Mouse (Mus musculus) embryonic facial prominence, embryonic 14.5 days (tissue): Measurements from ENCODE around the gene Inf2. TPM values are rescaled to one million over a fixed set of nuclear protein-coding genes. Genes with fewer than 3 reads are reported as not detected.
A peak's percentile ranks its signal among the peaks of the same experiment; 100 is the strongest.

Source experiments
- ATAC-seq: fragments of 200-750 bp; cut with Nextera tagmentation; 2 replicates; pipeline ENCODE4 v1.8.0; 2017; ENCODE audit warnings: low read depth, moderate number of reproducible peaks, moderate TSS enrichment
- DNase-seq: peaks from one replicate; pipeline ENCODE4 v3.0.0-alpha.2; 2015; ENCODE audit warnings: low spot score
- H3K27ac ChIP-seq: fragments of 300-500 bp; sonication (generic); replicated peaks from 2 replicates; pipeline ENCODE4 v1.5.1; 2014; ENCODE audit warnings: low read depth, mild to moderate bottlenecking, low read length, moderate library complexity
- H3K27me3 ChIP-seq: fragments of 300-500 bp; sonication (generic); replicated peaks from 2 replicates; pipeline ENCODE4 v1.6.1; 2014; ENCODE audit warnings: low read length; ENCODE audit not compliant: control insufficient read depth, insufficient read depth
- H3K36me3 ChIP-seq: fragments of 300-500 bp; sonication (generic); 2 replicates; pipeline ENCODE4 v1.6.1; 2014; ENCODE audit warnings: low read length, mixed read lengths; ENCODE audit not compliant: control insufficient read depth, insufficient read depth
- H3K4me1 ChIP-seq: fragments of 300-500 bp; sonication (generic); 2 replicates; pipeline ENCODE4 v1.6.1; 2014; ENCODE audit warnings: antibody characterized with exemption, low read length; ENCODE audit not compliant: control insufficient read depth, insufficient read depth
- H3K4me2 ChIP-seq: fragments of 300-500 bp; sonication (generic); 2 replicates; pipeline ENCODE4 v1.6.1; 2014; ENCODE audit warnings: low read depth, mild to moderate bottlenecking, low read length, moderate library complexity, mixed read lengths
- H3K4me3 ChIP-seq: fragments of 300-500 bp; sonication (generic); 2 replicates; pipeline ENCODE4 v1.5.1; 2014; ENCODE audit warnings: low read depth, mild to moderate bottlenecking, low read length
- H3K9ac ChIP-seq: fragments of 300-500 bp; sonication (generic); 2 replicates; pipeline ENCODE4 v1.6.1; 2014; ENCODE audit warnings: low read depth, mild to moderate bottlenecking, low read length, moderate library complexity, mixed read lengths
- H3K9me3 ChIP-seq: fragments of 300-500 bp; sonication (generic); 2 replicates; pipeline ENCODE4 v1.6.1; 2016; ENCODE audit warnings: low read length; ENCODE audit not compliant: control insufficient read depth
- WGBS: fragments of 180-500 bp; shearing (Covaris S2); extraction: QIAGEN DNeasy Blood & Tissue Kit; methylation state at CpG from one replicate; pipeline ENCODE4 v1.1.7; 2014; 5-methylcytosine and 5-hydroxymethylcytosine counted together
- polyA plus RNA-seq: library from polyadenylated mRNA; unstranded; fragments of >200 nt; fragmentation: Nextera tagmentation; extraction: Ambion mirVana; gene quantifications from 2 replicates; pipeline ENCODE4 v1.2.1, GENCODE M21; 2014

Gene Inf2
- polyA plus RNA-seq, 1 experiment from 2014 or later = 8.1 TPM

- H3K4me3 ChIP-seq = no peak overlapping the region
- no peak overlapping the region for H3K4me2 ChIP-seq
- H3K27me3 ChIP-seq = no peaks in the 10 kb centered on the region
- H3K9me3 ChIP-seq = no peaks in the 10 kb centered on the region
- 92% methylated on average over 6 of the region's 6 CpGs for WGBS
- H3K36me3 ChIP-seq = peaks cover 96% of the 10 kb centered on the region
- ATAC-seq = no peak
- no peak overlapping the region for H3K27ac ChIP-seq
- no peak overlapping the region for H3K9ac ChIP-seq
- H3K4me1 ChIP-seq = peaks cover 40% of the 10 kb centered on the region
- DNase-seq = no peak
Observed at GRCm38 (mm10) chr12:112659109-112659508, 70.5 kb downstream of the Inf2 start.

DNA sequence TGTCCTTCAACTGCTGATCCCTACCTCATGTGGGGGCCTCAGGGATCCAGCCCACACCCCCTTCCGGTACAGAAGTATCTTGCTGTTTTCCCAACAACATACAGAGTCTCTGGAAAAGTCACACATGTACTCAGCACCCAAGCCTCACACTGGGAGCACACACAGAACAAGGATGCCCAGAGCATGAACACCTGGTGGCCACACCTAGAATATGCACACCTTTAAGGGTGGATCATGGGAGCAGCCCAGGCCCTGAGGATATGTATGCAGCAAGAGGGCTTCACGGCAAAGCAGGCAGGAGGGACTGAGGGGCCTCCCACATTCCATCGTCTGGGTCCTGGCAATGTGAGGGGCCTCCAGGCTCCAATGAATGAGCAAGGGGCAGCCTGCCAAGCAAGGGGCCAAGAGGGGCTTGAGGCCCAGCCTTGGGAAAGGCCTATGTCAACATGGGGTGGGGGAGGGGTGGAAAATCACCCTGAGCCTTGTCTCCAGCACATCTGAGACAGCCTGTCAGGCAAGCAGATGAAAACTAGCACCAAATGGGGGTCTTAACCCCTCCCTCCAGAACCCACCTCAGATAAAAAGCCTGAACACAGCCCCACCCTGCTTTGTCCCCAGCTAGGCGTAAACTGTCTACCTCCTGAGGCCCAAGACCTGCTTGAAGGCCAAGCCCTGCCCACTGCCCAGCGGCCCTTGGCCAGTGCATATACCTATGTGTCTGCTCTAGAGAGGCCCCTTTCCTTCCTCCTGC lies 72.2 kb downstream of the Inf2 start:
- peak overlapping the region; percentile 38 for H3K4me2 ChIP-seq
- no peaks in the 10 kb centered on the region for H3K27me3 ChIP-seq
- ATAC-seq = peak; percentile 84
- no peak overlapping the region; the same call in 1 of the 2 replicates for H3K4me3 ChIP-seq
- peak overlapping the region; percentile 28; the same call in 1 of the 2 replicates for H3K9ac ChIP-seq
- 35% methylated on average over 5 of the region's 5 CpGs for WGBS
- peak overlapping the region; percentile 87 for H3K27ac ChIP-seq
- DNase-seq = peak; percentile 96
- H3K36me3 ChIP-seq = peaks cover 92% of the 10 kb centered on the region
- peaks cover 48% of the 10 kb centered on the region for H3K4me1 ChIP-seq
- no peaks in the 10 kb centered on the region for H3K9me3 ChIP-seq

DNA sequence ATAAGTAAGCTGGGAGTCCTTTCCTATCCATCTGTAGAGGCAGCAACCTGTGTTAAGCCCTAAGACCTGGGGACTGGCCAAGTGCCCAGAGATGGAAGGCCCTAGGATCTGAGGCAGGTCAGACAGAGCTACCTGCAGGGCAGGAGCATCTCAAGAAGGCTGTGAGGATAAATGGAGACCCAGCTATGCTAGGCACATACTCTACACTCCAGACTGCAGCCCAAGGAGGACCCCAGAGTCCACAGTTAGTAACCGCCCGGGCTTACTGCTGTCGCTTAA lies 72.7 kb downstream of the Inf2 start:
- no peak for ATAC-seq
- peaks cover 92% of the 10 kb centered on the region for H3K36me3 ChIP-seq

GRCm38 (mm10) chr12:112661851-112662250 lies 73.3 kb downstream of the Inf2 start:
- H3K4me2 ChIP-seq = no peak overlapping the region
- ATAC-seq (no peak), DNase-seq (no peak)
- H3K4me1 ChIP-seq = peaks cover 48% of the 10 kb centered on the region
- no peaks in the 10 kb centered on the region for H3K27me3 ChIP-seq
- H3K4me3 ChIP-seq = no peak overlapping the region
- no peak overlapping the region for H3K9ac ChIP-seq
- H3K36me3 ChIP-seq = peaks cover 91% of the 10 kb centered on the region
- H3K9me3 ChIP-seq = no peaks in the 10 kb centered on the region
- WGBS = 74% methylated on average over 7 of the region's 9 CpGs
- peak overlapping the region; percentile 87 for H3K27ac ChIP-seq

More for the DNA sequence above, 72.7 kb downstream of the Inf2 start:
- Histone ChIP-seq H3K9me3 (no peaks in the 10 kb centered on the region), H3K27me3 (no peaks in the 10 kb centered on the region), H3K4me2 (peak overlapping the region; percentile 38), H3K9ac (peak overlapping the region; percentile 28; the same call in 1 of the 2 replicates), H3K27ac (peak overlapping the region; percentile 87), H3K4me3 (no peak overlapping the region), H3K4me1 (peaks cover 48% of the 10 kb centered on the region)
- 68% methylated on average over 3 of the region's 3 CpGs for whole genome bisulfite sequencing
- DNase-seq = no peak

- Histone ChIP-seq H3K9ac (no peak overlapping the region), H3K4me2 (no peak overlapping the region), H3K4me3 (no peak overlapping the region), H3K27ac (no peak overlapping the region; the same call in 1 of the 2 replicates), H3K27me3 (no peaks in the 10 kb centered on the region), H3K36me3 (peaks cover 86% of the 10 kb centered on the region), H3K4me1 (peaks cover 54% of the 10 kb centered on the region), H3K9me3 (no peaks in the 10 kb centered on the region)
- DNase-seq (no peak), ATAC-seq (no peak)
- WGBS = 77% methylated on average over 11 of the region's 11 CpGs
Observed at GRCm38 (mm10) chr12:112663303-112663702, 74.7 kb downstream of the Inf2 start.

GRCm38 (mm10) chr12:112663716-112664115 lies 75.1 kb downstream of the Inf2 start:
- H3K4me2 ChIP-seq = no peak overlapping the region
- H3K4me1 ChIP-seq = peaks cover 54% of the 10 kb centered on the region
- peaks cover 86% of the 10 kb centered on the region for H3K36me3 ChIP-seq
- no peak overlapping the region for H3K9ac ChIP-seq
- 90% methylated on average over 12 of the region's 12 CpGs for WGBS
- H3K27me3 ChIP-seq = no peaks in the 10 kb centered on the region
- DNase-seq (no peak), ATAC-seq (no peak)
- H3K9me3 ChIP-seq = no peaks in the 10 kb centered on the region
- H3K27ac ChIP-seq = 0 out of 2 replicates have a peak overlapping the region, but pooled peaks have one; percentile 1
- no peak overlapping the region for H3K4me3 ChIP-seq

DNA sequence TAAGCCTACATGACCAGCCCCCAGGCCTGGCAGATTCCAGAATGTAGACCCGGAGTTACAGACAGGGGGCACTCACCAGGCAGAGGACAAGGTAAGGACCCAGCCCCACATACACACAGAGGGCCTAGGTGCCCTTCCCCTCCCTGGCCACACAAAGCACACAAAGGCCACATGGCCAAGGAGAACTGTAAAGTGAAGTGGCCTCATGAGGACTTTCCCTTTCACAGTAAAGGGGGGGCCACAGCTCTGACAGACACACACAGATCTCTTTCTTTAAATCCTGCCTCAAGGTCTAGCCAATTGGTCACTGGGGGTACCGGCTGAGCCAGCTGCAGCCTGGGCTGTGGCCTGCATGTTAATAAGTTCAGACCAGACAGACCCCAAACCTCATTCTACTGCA lies 75.5 kb downstream of the Inf2 start:
- Histone ChIP-seq H3K27me3 (no peaks in the 10 kb centered on the region), H3K4me3 (no peak overlapping the region), H3K9me3 (no peaks in the 10 kb centered on the region), H3K36me3 (peaks cover 86% of the 10 kb centered on the region), H3K4me1 (peaks cover 54% of the 10 kb centered on the region), H3K27ac (0 out of 2 replicates have a peak overlapping the region, but pooled peaks have one; percentile 1), H3K9ac (no peak overlapping the region), H3K4me2 (no peak overlapping the region)
- DNase-seq (no peak), ATAC-seq (no peak)
- 55% methylated on average over 2 of the region's 2 CpGs for WGBS

DNA sequence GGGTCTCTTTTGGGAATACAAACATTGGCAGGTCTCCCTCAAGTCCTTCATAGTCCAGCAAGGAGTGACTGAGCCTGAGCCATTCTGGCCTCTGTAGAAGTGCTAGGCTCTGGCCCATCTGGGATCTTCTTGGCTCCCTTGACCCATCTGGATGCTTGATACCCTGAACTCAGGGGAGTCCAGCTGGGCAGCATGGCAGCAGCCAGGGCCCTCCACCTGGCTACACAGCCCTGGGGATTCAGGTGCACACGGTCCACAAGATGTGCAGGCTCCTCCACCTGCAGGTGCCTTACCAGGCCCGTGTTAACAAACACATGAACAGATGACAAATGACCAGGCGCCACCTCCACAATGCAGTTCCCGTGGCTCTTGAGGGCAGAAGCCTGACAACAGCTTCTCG lies 76.1 kb downstream of the Inf2 start:
- Histone ChIP-seq H3K27me3 (no peaks in the 10 kb centered on the region), H3K4me2 (no peak overlapping the region), H3K36me3 (peaks cover 86% of the 10 kb centered on the region), H3K4me1 (peaks cover 54% of the 10 kb centered on the region), H3K27ac (peak overlapping the region; percentile 52; the same call in 1 of the 2 replicates), H3K9ac (no peak overlapping the region), H3K4me3 (no peak overlapping the region), H3K9me3 (no peaks in the 10 kb centered on the region)
- DNase-seq = no peak
- no peak for ATAC-seq
- WGBS = 71% methylated on average over 5 of the region's 5 CpGs
